Comparison of ENCODE assay signal across 8 mouse cellular contexts in genomic region chr16:93831627-93832395, GRCm38 (mm10). TPM values are rescaled to one million over a fixed set of nuclear protein-coding genes. Genes with fewer than 3 reads are reported as not detected.
DNase-seq lines count a peak whose midpoint lies in the region; ATAC-seq lines count a peak whose summit lies in the region.

Morc3 (plus strand) TSS chr16:93832121.

- WGBS in hindbrain, embryonic 15.5 days, result 13% methylated on average over 46 of the region's 55 CpGs

- peak; percentile 99 for DNase-seq in T-cell, adult 2 months (ENCODE audit: low spot score)
- peak; percentile 99 for DNase-seq in cerebellum, postnatal 36 days
- peak; percentile 99 to 100 for DNase-seq in frontal cortex, postnatal 36 days (ENCODE audit: low spot score in 2 of 2)
- peak; percentile 99 for DNase-seq in left cerebral cortex, adult 11 months (ENCODE audit: low spot score)
- peak; percentile 100 for DNase-seq in lung, postnatal 4 days
- peak; percentile 100 for DNase-seq in retina, postnatal 7 days (ENCODE audit: low read depth, low spot score)
- DNase-seq in urinary bladder, adult 2 months (ENCODE audit: low spot score), result peak; percentile 100

- no peaks in the 10 kb centered on the region for H3K27me3 ChIP-seq in hindbrain, embryonic 15.5 days

- ATAC-seq in hindbrain, embryonic 15.5 days (ENCODE audit: low FRiP score, low read depth), result peak; percentile 97

- H3K27ac ChIP-seq in hindbrain, embryonic 15.5 days (replicated peaks), result peak within 1 kb of the TSS; percentile 96

- H3K4me3 ChIP-seq in hindbrain, embryonic 15.5 days, result peak within 1 kb of the TSS; percentile 90

- H3K4me2 ChIP-seq in hindbrain, embryonic 15.5 days, result peak within 1 kb of the TSS; percentile 86

- H3K4me1 ChIP-seq in hindbrain, embryonic 15.5 days (replicated peaks), result peaks cover 17% of the 10 kb centered on the region

- no peaks in the 10 kb centered on the region for H3K36me3 ChIP-seq in hindbrain, embryonic 15.5 days

- peak within 1 kb of the TSS; percentile 88 for H3K9ac ChIP-seq in hindbrain, embryonic 15.5 days

- no peaks in the 10 kb centered on the region for H3K9me3 ChIP-seq in hindbrain, embryonic 15.5 days

RNA-seq across cellular contexts. Expression of gene Morc3, which starts in this region (rescaled TPM):
- polyA plus RNA-seq in hindbrain, embryonic 15.5 days (2015; fragmentation: Nextera tagmentation; extraction: Ambion mirVana), result 29.4 and 29.9 TPM in 2 replicates
- polyA plus RNA-seq in urinary bladder, adult 2 months (2012; rRNA removed), result 23.1 and 28.4 TPM in 2 replicates

Comparison
In these comparisons a context has a peak if more than half of its experiments do, and no peak if none do; other contexts are left out.
1. Peak in every context shown above with its lines: DNase-seq, ATAC-seq, H3K4me3 ChIP-seq and H3K27ac ChIP-seq.